Mouse (Mus musculus) testis, adult 2 months (tissue): ENCODE measurements at regions not wholly inside any gene's neighbourhood (a gene's known extent, or its start where the extent isn't known, plus 50 kb on each side); places are given as distances from the start of the nearest gene placed in this dataset.

Source experiments
- H3K27ac ChIP-seq: fragments of 200-500 bp; 2 replicates; pipeline ENCODE4 v1.5.1; 2012; ENCODE audit warnings: low read depth, low read length; ENCODE audit not compliant: control insufficient read depth, insufficient read depth
- H3K27me3 ChIP-seq: fragments of 200-500 bp; 2 replicates; pipeline ENCODE4 v1.6.1; 2012; ENCODE audit warnings: mild to moderate bottlenecking, low read length, moderate library complexity; ENCODE audit not compliant: control insufficient read depth, insufficient read depth
- H3K36me3 ChIP-seq: fragments of 200-500 bp; 2 replicates; pipeline ENCODE4 v1.6.1; 2012; ENCODE audit warnings: mild to moderate bottlenecking, low read length; ENCODE audit not compliant: control insufficient read depth, insufficient read depth
- H3K4me1 ChIP-seq: fragments of 200-500 bp; 2 replicates; pipeline ENCODE4 v1.6.1; 2012; ENCODE audit warnings: low read length; ENCODE audit not compliant: control insufficient read depth, insufficient read depth
- H3K4me3 ChIP-seq: fragments of 200-500 bp; 2 replicates; pipeline ENCODE4 v1.5.1; 2012; ENCODE audit warnings: low read depth, mild to moderate bottlenecking, low read length, moderate library complexity, mixed read lengths; ENCODE audit not compliant: control insufficient read depth
- CTCF ChIP-seq: fragments of 200-500 bp; IDR thresholded peaks from 2 replicates; pipeline ENCODE4 v1.5.1; 2012; ENCODE audit warnings: low read depth, mild to moderate bottlenecking, inconsistent platforms, low read length, moderate library complexity; ENCODE audit not compliant: control insufficient read depth, insufficient read depth, insufficient replicate concordance
- POLR2A ChIP-seq: fragments of 200-500 bp; IDR thresholded peaks from 2 replicates; pipeline ENCODE4 v1.6.1; 2012; ENCODE audit warnings: low read depth, mild to moderate bottlenecking, inconsistent platforms, low read length, moderate library complexity; ENCODE audit not compliant: control insufficient read depth

DNA sequence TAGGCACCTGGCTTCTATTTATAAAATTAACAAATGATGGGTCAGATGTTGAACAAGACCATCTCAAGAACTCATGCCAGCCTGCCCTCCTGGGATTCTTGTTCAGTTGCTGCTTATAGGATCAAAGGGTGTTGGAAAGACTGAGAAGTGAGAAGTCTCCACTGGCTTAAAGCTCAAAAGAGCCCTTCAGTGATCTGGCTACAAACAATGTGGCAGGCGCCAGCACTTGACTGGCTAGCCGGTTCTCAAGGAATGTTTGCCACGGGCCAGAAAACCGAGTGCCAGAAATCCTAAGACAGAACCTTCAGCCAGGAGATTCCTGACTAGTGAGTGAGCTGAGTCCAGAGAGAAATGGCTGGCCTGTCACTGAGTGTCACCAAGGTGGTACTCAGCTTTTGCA, 93.6 kb upstream of the Med14 start:
- Histone ChIP-seq H3K4me1 (no peaks in the 10 kb centered on the region), H3K4me3 (no peak overlapping the region), H3K36me3 (no peaks in the 10 kb centered on the region), H3K27ac (no peak overlapping the region), H3K27me3 (no peaks in the 10 kb centered on the region)
- TF ChIP-seq CTCF (no peak), POLR2A (no peak)

DNA sequence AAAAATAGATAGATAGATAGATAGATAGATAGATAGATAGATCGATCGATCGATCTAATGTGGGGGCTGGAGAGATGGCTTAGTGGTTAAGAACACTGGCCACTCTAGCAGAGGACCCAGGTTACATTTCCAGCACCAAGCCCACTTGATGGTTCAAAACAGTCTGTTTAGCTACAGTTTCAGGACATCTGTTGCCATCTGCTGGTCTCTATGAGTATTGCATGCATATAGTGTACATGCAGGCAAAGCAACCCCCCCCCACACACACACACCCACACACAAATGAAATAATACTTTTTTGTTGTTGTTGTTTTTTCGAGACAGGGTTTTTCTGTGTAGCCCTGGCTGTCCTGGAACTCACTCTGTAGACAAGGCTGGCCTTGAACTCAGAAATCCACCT, 89.8 kb upstream of the Med14 start:
- no peaks in the 10 kb centered on the region for H3K4me1 ChIP-seq
- H3K36me3 ChIP-seq: no peaks in the 10 kb centered on the region
- TF ChIP-seq POLR2A (no peak), CTCF (no peak)
- no peaks in the 10 kb centered on the region for H3K27me3 ChIP-seq
- H3K27ac ChIP-seq: no peak overlapping the region
- no peak overlapping the region for H3K4me3 ChIP-seq

DNA sequence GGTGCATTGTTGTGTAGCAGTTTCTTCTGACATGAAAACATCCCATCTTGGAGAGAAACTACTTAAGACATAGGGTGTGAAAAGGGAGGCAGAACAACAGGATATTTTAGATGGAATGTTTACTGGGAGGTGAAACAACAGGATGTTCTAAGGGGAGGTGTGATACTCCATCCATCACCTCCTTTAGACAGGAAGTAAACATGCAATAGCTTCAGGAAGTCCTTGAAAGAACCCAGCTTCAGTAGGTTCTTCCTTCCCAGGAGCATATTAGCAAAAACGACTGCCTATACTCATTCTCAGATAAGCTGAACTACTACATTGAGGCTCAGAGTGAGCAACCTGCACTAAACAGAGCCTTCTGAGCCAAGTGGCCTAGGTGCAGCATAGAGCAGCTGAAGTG, 82.6 kb upstream of the Med14 start:
- H3K27me3 ChIP-seq: no peaks in the 10 kb centered on the region
- TF ChIP-seq CTCF: no peak
- TF ChIP-seq POLR2A: no peak
- H3K4me1 ChIP-seq: peaks cover 4% of the 10 kb centered on the region
- H3K4me3 ChIP-seq: no peak overlapping the region
- no peaks in the 10 kb centered on the region for H3K36me3 ChIP-seq
- no peak overlapping the region for H3K27ac ChIP-seq

DNA sequence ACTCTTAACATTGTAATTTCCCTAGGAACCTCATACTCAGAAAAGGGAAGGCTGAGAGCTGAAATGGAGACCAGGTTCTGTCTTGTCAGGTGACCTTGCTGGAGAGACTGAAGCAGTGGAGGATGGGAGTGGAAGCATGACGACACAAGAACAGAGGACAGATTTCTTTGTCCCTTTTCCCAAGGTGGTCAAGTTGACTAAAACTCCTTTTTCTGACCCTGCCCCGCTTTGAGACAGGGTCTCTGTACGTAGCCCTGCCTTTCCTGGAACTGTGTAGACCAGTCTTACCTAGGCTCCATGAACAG, 79.1 kb upstream of the Med14 start:
- TF ChIP-seq CTCF: no peak
- TF ChIP-seq POLR2A: no peak
- Histone ChIP-seq H3K4me1 (peaks cover 4% of the 10 kb centered on the region), H3K4me3 (no peak overlapping the region), H3K27ac (no peak overlapping the region), H3K27me3 (no peaks in the 10 kb centered on the region), H3K36me3 (no peaks in the 10 kb centered on the region)

DNA sequence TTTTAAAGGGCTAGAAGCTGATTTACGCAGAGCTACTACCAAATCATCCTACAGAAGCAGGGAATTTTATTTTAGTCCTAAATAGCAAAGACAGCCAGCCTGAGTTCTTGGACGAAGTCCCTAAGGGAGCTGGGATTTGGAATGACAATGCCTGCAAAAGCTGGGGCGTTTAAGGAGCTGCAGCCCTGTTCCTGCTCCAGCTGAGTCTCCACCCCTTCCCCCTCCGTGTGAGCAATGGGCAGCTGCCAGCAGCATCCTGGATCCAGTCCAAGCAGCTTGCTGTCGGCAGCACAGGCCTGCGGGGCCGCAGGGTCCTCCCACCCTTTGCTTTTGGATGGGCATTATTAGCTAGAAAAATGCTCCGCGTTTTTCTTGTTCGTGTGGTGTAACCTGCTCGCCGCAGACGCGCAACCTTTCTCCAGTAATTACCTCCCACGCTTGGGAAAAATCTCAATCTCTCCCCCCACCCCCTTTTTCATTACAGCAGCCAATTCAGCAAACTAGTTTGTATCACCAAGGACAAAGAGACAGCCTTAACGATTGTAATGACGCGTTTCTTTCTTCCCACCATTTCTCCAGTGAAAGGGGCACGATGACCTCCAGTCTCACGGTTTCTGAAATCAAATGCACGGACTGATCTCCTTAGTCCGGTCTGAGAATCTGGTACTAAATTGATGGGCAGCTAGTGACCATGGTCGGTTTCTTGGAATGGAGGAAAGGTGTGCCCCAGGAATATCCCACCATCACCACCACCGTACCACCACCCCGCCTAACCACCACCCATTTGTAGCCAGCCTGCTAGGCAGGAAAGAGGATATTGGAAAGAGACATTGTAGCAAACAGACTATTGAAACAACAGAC, 78.5 kb upstream of the Med14 start:
- Histone ChIP-seq H3K27me3 (no peaks in the 10 kb centered on the region), H3K4me1 (peaks cover 4% of the 10 kb centered on the region), H3K27ac (peak overlapping the region; percentile 49; the same call in 1 of the 2 replicates), H3K36me3 (no peaks in the 10 kb centered on the region), H3K4me3 (peak overlapping the region; percentile 36)
- TF ChIP-seq POLR2A (no peak), CTCF (no peak)

DNA sequence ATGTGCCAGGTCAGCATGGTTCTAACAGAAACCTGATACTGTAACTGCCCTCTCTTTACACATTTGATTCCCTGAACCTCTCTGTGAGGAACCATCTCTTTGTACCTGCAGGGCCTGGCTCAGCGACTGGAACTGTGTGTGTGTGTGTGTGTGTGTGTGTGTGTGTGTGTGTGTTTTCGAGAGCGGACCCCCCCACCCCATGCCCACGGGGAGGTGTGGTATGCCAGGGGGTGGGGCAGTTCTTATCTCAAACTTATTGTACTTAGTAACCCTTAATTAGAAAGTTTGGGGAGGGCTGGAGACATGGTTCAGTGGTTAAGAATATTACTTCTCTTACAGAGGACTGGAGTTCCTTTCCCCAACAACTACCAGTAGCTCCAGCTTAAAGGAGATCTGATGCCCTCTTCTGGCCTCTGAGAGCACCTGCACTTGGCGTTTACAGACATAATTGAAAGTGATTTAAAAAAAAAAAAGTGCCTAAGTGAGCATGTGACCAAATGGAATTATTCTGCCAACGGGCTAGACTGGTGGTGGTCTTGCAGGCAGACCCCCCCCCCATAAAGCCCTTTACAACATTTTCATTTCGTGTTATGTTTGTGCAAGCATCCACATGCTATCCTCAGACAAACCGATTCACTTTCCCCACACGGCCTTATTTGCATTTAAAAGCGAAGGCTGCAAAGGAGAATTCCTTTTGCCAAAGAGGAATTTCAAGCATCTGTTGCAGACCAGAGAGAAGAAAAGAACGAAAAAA, 77.7 kb upstream of the Med14 start:
- Histone ChIP-seq H3K36me3 (no peaks in the 10 kb centered on the region), H3K27me3 (no peaks in the 10 kb centered on the region), H3K4me3 (no peak overlapping the region; the same call in none of the 2 replicates), H3K4me1 (peaks cover 4% of the 10 kb centered on the region), H3K27ac (no peak overlapping the region)
- TF ChIP-seq CTCF: no peak

DNA sequence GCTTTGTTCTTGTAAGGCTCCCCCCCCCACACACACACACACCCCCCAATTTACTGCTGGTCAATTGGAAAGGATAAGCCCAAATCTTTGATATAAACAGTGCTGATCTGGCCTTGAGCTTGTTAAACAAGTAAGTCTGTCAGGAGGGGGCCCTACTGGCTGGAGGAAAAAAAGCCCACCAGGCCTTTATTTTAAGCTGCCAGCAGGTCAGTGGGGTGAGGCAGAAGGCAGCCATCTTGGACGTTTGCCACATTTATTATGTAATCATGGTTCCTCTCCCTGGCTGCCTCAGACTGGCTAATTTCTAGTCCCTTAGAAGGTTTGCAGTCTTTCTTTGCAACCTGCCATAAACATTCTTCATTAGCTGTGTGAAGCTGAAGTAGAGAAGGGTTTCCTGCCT, 75.9 kb upstream of the Med14 start:
- H3K27me3 ChIP-seq: no peaks in the 10 kb centered on the region
- H3K36me3 ChIP-seq: no peaks in the 10 kb centered on the region
- no peak overlapping the region for H3K4me3 ChIP-seq
- H3K4me1 ChIP-seq: peaks cover 4% of the 10 kb centered on the region
- TF ChIP-seq POLR2A (no peak), CTCF (no peak)
- H3K27ac ChIP-seq: no peak overlapping the region

DNA sequence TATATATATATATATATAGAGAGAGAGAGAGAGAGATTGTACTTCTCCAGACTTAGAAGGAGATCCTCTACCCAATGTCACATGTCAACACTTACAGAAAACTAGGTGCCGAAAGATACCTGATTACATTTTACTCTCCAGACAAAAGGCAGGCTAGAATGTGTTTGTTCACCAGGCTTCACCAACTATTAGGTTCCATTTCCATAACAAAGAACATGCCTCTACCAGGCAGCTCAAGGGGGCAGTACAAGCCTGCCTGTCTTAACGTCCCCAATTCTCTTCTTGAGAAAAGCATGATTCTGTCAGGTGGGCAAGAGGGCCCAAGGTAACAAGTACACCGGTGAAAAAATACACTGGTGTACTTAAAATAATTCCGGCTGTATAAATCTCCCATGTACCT, 72.8 kb upstream of the Med14 start:
- no peak for TF ChIP-seq POLR2A
- Histone ChIP-seq H3K27me3 (no peaks in the 10 kb centered on the region), H3K4me1 (no peaks in the 10 kb centered on the region; the same call in 1 of the 2 replicates), H3K4me3 (no peak overlapping the region), H3K36me3 (no peaks in the 10 kb centered on the region), H3K27ac (no peak overlapping the region)
